In genomic region chrX:147537117-147537516, GRCm38 (mm10) we compare ENCODE assay signal across 1 mouse cellular context. TPM values are rescaled to one million over a fixed set of nuclear protein-coding genes. Genes with fewer than 3 reads are reported as not detected.
"Had no signal": no experiment of that assay in that cellular context is flagged by ENCODE, and none has a peak within 500 bp of the region (broad histone marks: within the 10 kb centered on the region; RNA-seq: fewer than 3 reads in every experiment).

No protein-coding gene starts in this region.

RNA-seq across cellular contexts. Expression of gene Lrch2, which starts 16.8 kb away (rescaled TPM):
- polyA plus RNA-seq: inflammation-experienced regulatory T-cells, adult 6 months had no signal
